9 mouse cellular contexts compared by ENCODE assay signal in genomic region chr11:117478271-117479006, GRCm38 (mm10). TPM values are rescaled to one million over a fixed set of nuclear protein-coding genes. Genes with fewer than 3 reads are reported as not detected.
DNase-seq lines count a peak whose midpoint lies in the region; ATAC-seq lines count a peak whose summit lies in the region.
"Had no signal": no experiment of that assay in that cellular context is flagged by ENCODE, and none has a peak within 500 bp of the region (broad histone marks: within the 10 kb centered on the region; RNA-seq: fewer than 3 reads in every experiment).

No protein-coding gene starts in this region.

- no peak overlapping the region for H3K9ac ChIP-seq in forebrain, embryonic 15.5 days (replicated peaks)

- 42% methylated on average over 10 of the region's 10 CpGs for WGBS in forebrain, embryonic 15.5 days
- 65% methylated on average over 10 of the region's 10 CpGs for WGBS in limb, embryonic 10.5 days

- no peaks in the 10 kb centered on the region for H3K9me3 ChIP-seq in forebrain, embryonic 15.5 days
- no peaks in the 10 kb centered on the region for H3K9me3 ChIP-seq in limb, embryonic 10.5 days (replicated peaks)

- H3K4me2 ChIP-seq in forebrain, embryonic 15.5 days (replicated peaks), result 0 out of 2 replicates have a peak overlapping the region, but pooled peaks have one; percentile 3

- DNase-seq in CD8-positive naive resting alpha-beta T cell, adult 2 months (ENCODE audit: low read depth in 2 of 2, low spot score in 2 of 2), result peak; percentile 46 to 56
- peak; percentile 96 for DNase-seq in MN1 (ENCODE audit: low spot score)
- no peak for DNase-seq in limb, embryonic 10.5 days (ENCODE audit: low spot score)
- peak; percentile 23 for DNase-seq in thymus, postnatal 4 days
- DNase-seq in ovary, postnatal 14 days (ENCODE audit: low spot score), result no peak

- 0 out of 2 replicates have a peak, but pooled peaks cover 9% of the 10 kb centered on the region for H3K27me3 ChIP-seq in forebrain, embryonic 15.5 days
- peaks cover 49% of the 10 kb centered on the region for H3K27me3 ChIP-seq in limb, embryonic 10.5 days (ENCODE audit: low read depth, poor library complexity, severe bottlenecking)

- ATAC-seq in forebrain, embryonic 15.5 days (replicated peaks), result no peak
- ATAC-seq in megakaryocyte-erythroid progenitor cell, adult 5-6 weeks (replicated peaks; ENCODE audit: low FRiP score, low TSS enrichment, poor library complexity, severe bottlenecking), result no peak

- peak overlapping the region; percentile 95 for H3K27ac ChIP-seq in forebrain, embryonic 15.5 days (replicated peaks)
- H3K27ac ChIP-seq in limb, embryonic 10.5 days, result peak overlapping the region; percentile 87
- H3K27ac ChIP-seq: kidney, postnatal 0 days had no signal

- no peaks in the 10 kb centered on the region for H3K36me3 ChIP-seq in forebrain, embryonic 15.5 days
- no peaks in the 10 kb centered on the region for H3K36me3 ChIP-seq in limb, embryonic 10.5 days

- peaks cover 67% of the 10 kb centered on the region for H3K4me1 ChIP-seq in forebrain, embryonic 15.5 days
- H3K4me1 ChIP-seq in limb, embryonic 10.5 days, result peaks cover 61% of the 10 kb centered on the region

- H3K4me3 ChIP-seq in forebrain, embryonic 15.5 days, result no peak overlapping the region
- H3K4me3 ChIP-seq in limb, embryonic 10.5 days, result peak overlapping the region; percentile 22; the same call in 1 of the 2 replicates

RNA-seq across cellular contexts. Expression of gene Gm11733, which starts 5.7 kb away (rescaled TPM):
- polyA plus RNA-seq in forebrain, embryonic 15.5 days (2015; fragmentation: Nextera tagmentation; extraction: Ambion mirVana), result 0.28 TPM in 1 of 2 replicates, not detected in the other
- not detected in 2 replicates for polyA plus RNA-seq in limb, embryonic 10.5 days (2016; fragmentation: Nextera tagmentation; extraction: Ambion mirVana)
- total RNA-seq in megakaryocyte-erythroid progenitor cell, adult 5-6 weeks (2014; fragmentation: Nextera tagmentation), result not detected in 2 replicates
- total RNA-seq in megakaryocyte-erythroid progenitor cell, adult 5-6 weeks (2017), result not detected in 2 replicates
- polyA plus RNA-seq: kidney, postnatal 0 days; small intestine, adult 2 months had no signal

Comparison
In these comparisons a context has a peak if more than half of its experiments do, and no peak if none do; other contexts are left out.
1. DNase-seq: peak in CD8-positive naive resting alpha-beta T cell, adult 2 months (2 of 2), MN1 (single experiment) and thymus, postnatal 4 days (single experiment); none in limb, embryonic 10.5 days (single experiment) and ovary, postnatal 14 days (single experiment).